Comparison of ENCODE assay signal across 22 mouse cellular contexts in the genomic region with DNA sequence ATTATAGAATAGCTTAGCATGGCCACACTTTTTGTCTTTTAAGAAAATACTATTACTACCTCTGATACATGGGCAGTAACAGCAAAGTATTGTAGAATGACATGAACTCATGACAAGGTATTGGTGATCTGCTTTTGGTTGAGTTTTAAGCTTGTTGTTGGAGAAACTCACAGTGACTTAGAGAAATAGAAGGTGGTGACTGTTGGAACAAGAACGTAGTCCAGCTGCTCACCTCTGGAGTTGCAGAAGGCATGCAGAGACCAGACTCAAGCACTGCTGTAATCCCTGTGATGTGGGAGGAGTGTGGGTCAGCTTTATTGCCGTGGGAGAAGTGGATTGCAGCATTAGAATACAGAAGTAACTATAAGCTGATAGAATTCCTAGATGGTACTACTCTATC.
DNase-seq lines count a peak whose midpoint lies in the region; ATAC-seq and TF ChIP-seq lines count a peak whose summit lies in the region.
"Had no signal": no experiment of that assay in that cellular context is flagged by ENCODE, and none has a peak within 500 bp of the region (broad histone marks: within the 10 kb centered on the region; RNA-seq: fewer than 3 reads in every experiment).

No protein-coding gene starts in this region.

- peak overlapping the region; percentile 75; the same call in 1 of the 2 replicates for H3K27ac ChIP-seq in kidney, adult 2 months (ENCODE audit: insufficient read depth, low read depth, low read length)
- peak overlapping the region; percentile 55 for H3K27ac ChIP-seq in liver, adult 2 months (replicated peaks; ENCODE audit: insufficient read depth, low read depth, low read length)
- H3K27ac ChIP-seq in liver, embryonic 12.5 days: no peak overlapping the region
- H3K27ac ChIP-seq: embryonic facial prominence, embryonic 13.5 days; embryonic facial prominence, embryonic 15.5 days; forebrain, embryonic 10.5 days; forebrain, embryonic 12.5 days had no signal

- H3K4me2 ChIP-seq in liver, embryonic 12.5 days: no peak overlapping the region
- H3K4me2 ChIP-seq: embryonic facial prominence, embryonic 13.5 days; embryonic facial prominence, embryonic 15.5 days; forebrain, embryonic 12.5 days had no signal

- ATAC-seq in liver, embryonic 12.5 days: no peak
- no peak for ATAC-seq in megakaryocyte, adult 5-6 weeks (ENCODE audit: poor library complexity, severe bottlenecking)
- ATAC-seq: forebrain, embryonic 14.5 days; forebrain, embryonic 16.5 days had no signal

- peaks cover 10% of the 10 kb centered on the region for H3K4me1 ChIP-seq in kidney, adult 2 months (ENCODE audit: control insufficient read depth, insufficient read depth, low read length)
- peaks cover 20% of the 10 kb centered on the region for H3K4me1 ChIP-seq in liver, adult 2 months (ENCODE audit: control insufficient read depth, insufficient read depth, low read length)
- H3K4me1 ChIP-seq in liver, embryonic 12.5 days: no peaks in the 10 kb centered on the region

- no peaks in the 10 kb centered on the region for H3K9me3 ChIP-seq in liver, embryonic 12.5 days (replicated peaks)
- H3K9me3 ChIP-seq: embryonic facial prominence, embryonic 13.5 days; embryonic facial prominence, embryonic 15.5 days; forebrain, embryonic 10.5 days; forebrain, embryonic 12.5 days had no signal

- TF ChIP-seq POLR2A in kidney, adult 2 months (IDR thresholded peaks at IDR 0.05; ENCODE audit: low read depth, low read length): no peak
- no peak for TF ChIP-seq POLR2A in liver, adult 2 months (IDR thresholded peaks at IDR 0.05; ENCODE audit: extremely low read depth, insufficient read depth, low read length)

- H3K79me2 ChIP-seq in liver, adult 2 months (ENCODE audit: control insufficient read depth, insufficient read depth, low read length): peaks cover 11% of the 10 kb centered on the region; the same call in 1 of the 2 replicates

- peak overlapping the region; percentile 64 for H3K9ac ChIP-seq in liver, adult 2 months (ENCODE audit: low read depth, low read length)
- H3K9ac ChIP-seq in liver, embryonic 12.5 days: no peak overlapping the region
- H3K9ac ChIP-seq: embryonic facial prominence, embryonic 13.5 days; embryonic facial prominence, embryonic 15.5 days; forebrain, embryonic 12.5 days had no signal

- H3K36me3 ChIP-seq in kidney, adult 2 months (ENCODE audit: control insufficient read depth, insufficient read depth, low read length): no peaks in the 10 kb centered on the region
- no peaks in the 10 kb centered on the region; the same call in 1 of the 2 replicates for H3K36me3 ChIP-seq in liver, adult 2 months (ENCODE audit: control insufficient read depth, insufficient read depth, low read length)
- H3K36me3 ChIP-seq in liver, embryonic 12.5 days: no peaks in the 10 kb centered on the region
- H3K36me3 ChIP-seq: embryonic facial prominence, embryonic 13.5 days; embryonic facial prominence, embryonic 15.5 days; forebrain, embryonic 10.5 days; forebrain, embryonic 12.5 days had no signal

- no peaks in the 10 kb centered on the region for H3K27me3 ChIP-seq in kidney, adult 2 months (replicated peaks; ENCODE audit: control insufficient read depth, insufficient read depth, low read length)
- H3K27me3 ChIP-seq in liver, adult 2 months (ENCODE audit: control insufficient read depth, insufficient read depth, low read length): no peaks in the 10 kb centered on the region
- no peaks in the 10 kb centered on the region for H3K27me3 ChIP-seq in liver, embryonic 12.5 days (replicated peaks)
- H3K27me3 ChIP-seq: embryonic facial prominence, embryonic 13.5 days; embryonic facial prominence, embryonic 15.5 days; forebrain, embryonic 12.5 days had no signal

- peak; percentile 57 for DNase-seq in kidney, adult 2 months
- DNase-seq in kidney, postnatal 4 days: no peak
- DNase-seq in liver, adult 2 months (ENCODE audit: extremely low read depth, low read depth, low spot score): peak; percentile 63
- DNase-seq: adrenal gland, adult 2 months; adrenal gland, postnatal 10 days; adrenal gland, postnatal 25 days; cerebellum, adult 11 months; cerebellum, adult 18-20 months; cerebellum, adult 8-10 months; cerebellum, adult 9-11 months; cerebellum, postnatal 14 days; cerebellum, postnatal 36 days; embryo, embryonic 11 days had no signal

- WGBS in kidney, adult 2 months: 50% methylated on average over 2 of the region's 2 CpGs
- 33% methylated on average over 2 of the region's 2 CpGs for WGBS in liver, adult 2 months
- WGBS in liver, embryonic 12.5 days (ENCODE audit: insufficient replicate concordance): 63% methylated on average over 2 of the region's 2 CpGs

- TF ChIP-seq CTCF in kidney, adult 2 months (conservative IDR thresholded peaks at IDR 0.05; ENCODE audit: insufficient read depth, insufficient read length, low read depth, low read length): no peak
- TF ChIP-seq CTCF in liver, adult 2 months (IDR thresholded peaks at IDR 0.05; ENCODE audit: low read depth, low read length): no peak

- H3K4me3 ChIP-seq in kidney, adult 2 months (ENCODE audit: insufficient read depth, low read depth, low read length): peak overlapping the region; percentile 28
- H3K4me3 ChIP-seq in liver, adult 2 months (ENCODE audit: insufficient read depth, low read depth, low read length): peak overlapping the region; percentile 52
- no peak overlapping the region for H3K4me3 ChIP-seq in liver, embryonic 12.5 days
- H3K4me3 ChIP-seq: embryonic facial prominence, embryonic 13.5 days; embryonic facial prominence, embryonic 15.5 days; erythroblast, embryonic 14.5 days; forebrain, embryonic 10.5 days; forebrain, embryonic 12.5 days had no signal

Comparison
In these comparisons a context has a peak if more than half of its experiments do, and no peak if none do; other contexts are left out.
1. DNase-seq: peak in kidney, adult 2 months (single experiment) and liver, adult 2 months (single experiment); none in kidney, postnatal 4 days (0 of 2).